Mouse (Mus musculus) spleen, adult 2 months (tissue): ENCODE measurements at regions not wholly inside any gene's neighbourhood (a gene's known extent, or its start where the extent isn't known, plus 50 kb on each side); places are given as distances from the start of the nearest gene placed in this dataset.

Experiments used
- DNase-seq, 2 experiments: peaks; one replicate each; pipeline versions ENCODE4 v3.0.0 to v3.0.0-alpha.2; 2012 to 2021; ENCODE audit warnings: low spot score in 2 of 2, low read depth in 1 of 2
- H3K27ac ChIP-seq: fragments of 200-500 bp; 2 replicates; pipeline ENCODE4 v1.5.1; 2012; ENCODE audit warnings: low read length, inconsistent platforms; ENCODE audit not compliant: insufficient read depth
- H3K27me3 ChIP-seq: fragments of 200-500 bp; 2 replicates; pipeline ENCODE4 v1.6.1; 2012; ENCODE audit warnings: mild to moderate bottlenecking, moderate library complexity, low read length, inconsistent platforms; ENCODE audit not compliant: control insufficient read depth, insufficient read depth
- H3K36me3 ChIP-seq: fragments of 200-500 bp; 2 replicates; pipeline ENCODE4 v1.6.1; 2012; ENCODE audit warnings: mild to moderate bottlenecking, low read length, inconsistent platforms; ENCODE audit not compliant: control insufficient read depth, insufficient read depth
- H3K4me1 ChIP-seq: fragments of 200-500 bp; 2 replicates; pipeline ENCODE4 v1.6.1; 2011; ENCODE audit warnings: inconsistent platforms; ENCODE audit not compliant: control insufficient read depth, insufficient read depth, insufficient read length
- H3K4me3 ChIP-seq: fragments of 200-500 bp; 2 replicates; pipeline ENCODE4 v1.5.1; 2011; ENCODE audit warnings: mild to moderate bottlenecking, inconsistent platforms; ENCODE audit not compliant: insufficient read depth, insufficient read length; ENCODE audit errors: extremely low read depth
- CTCF ChIP-seq: fragments of 200-500 bp; IDR thresholded peaks from 2 replicates; pipeline ENCODE4 v1.5.1; 2011; ENCODE audit warnings: mild to moderate bottlenecking, inconsistent platforms; ENCODE audit not compliant: insufficient read depth, insufficient read length, insufficient replicate concordance; ENCODE audit errors: extremely low read depth
- POLR2A ChIP-seq: fragments of 200-500 bp; IDR thresholded peaks from 2 replicates; pipeline ENCODE4 v1.6.1; 2011; ENCODE audit warnings: low read depth, low read length, inconsistent platforms
- WGBS: fragments of 180-500 bp; shearing (Covaris S2); methylation state at CpG from one replicate; pipeline ENCODE4 v1.1.7; 2018; 5-methylcytosine and 5-hydroxymethylcytosine counted together

- Histone ChIP-seq H3K27ac (no peak overlapping the region), H3K36me3 (no peaks in the 10 kb centered on the region), H3K27me3 (no peaks in the 10 kb centered on the region), H3K4me1 (peaks cover 6% of the 10 kb centered on the region; the same call in 1 of the 2 replicates), H3K4me3 (no peak overlapping the region)
- WGBS: 64% methylated on average over 4 of the region's 4 CpGs
- DNase-seq: no peak
- TF ChIP-seq CTCF: no peak
- no peak for TF ChIP-seq POLR2A
These were observed 54.0 kb upstream of the Ppp2r5a start for GRCm38 (mm10) chr1:191457103-191457502.

GRCm38 (mm10) chr1:191454604-191455003 lies 51.5 kb upstream of the Ppp2r5a start:
- Histone ChIP-seq H3K36me3 (no peaks in the 10 kb centered on the region), H3K4me1 (peaks cover 6% of the 10 kb centered on the region; the same call in 1 of the 2 replicates), H3K27ac (no peak overlapping the region), H3K27me3 (no peaks in the 10 kb centered on the region), H3K4me3 (no peak overlapping the region)
- no peak for TF ChIP-seq CTCF
- TF ChIP-seq POLR2A: no peak
- WGBS: 84% methylated on average over 3 of the region's 3 CpGs
- no peak for DNase-seq

GRCm38 (mm10) chr1:191453589-191453988 lies 50.5 kb upstream of the Ppp2r5a start:
- H3K4me1 ChIP-seq: peaks cover 6% of the 10 kb centered on the region; the same call in 1 of the 2 replicates
- no peaks in the 10 kb centered on the region for H3K36me3 ChIP-seq
- H3K27ac ChIP-seq: no peak overlapping the region
- H3K27me3 ChIP-seq: no peaks in the 10 kb centered on the region
- WGBS: 81% methylated on average over 3 of the region's 3 CpGs
- H3K4me3 ChIP-seq: no peak overlapping the region
- TF ChIP-seq POLR2A (no peak), CTCF (no peak)
- no peak for DNase-seq
